Mouse (Mus musculus) lung, adult 18-20 months (tissue): ENCODE results near the gene Bcl11a.

ENCODE experiments used
- DNase-seq, 2 experiments: peaks; one replicate each; pipeline ENCODE4 v3.0.0; 2022; ENCODE audit warnings: mixed read lengths in 2 of 2

The Bcl11a gene

DNA sequence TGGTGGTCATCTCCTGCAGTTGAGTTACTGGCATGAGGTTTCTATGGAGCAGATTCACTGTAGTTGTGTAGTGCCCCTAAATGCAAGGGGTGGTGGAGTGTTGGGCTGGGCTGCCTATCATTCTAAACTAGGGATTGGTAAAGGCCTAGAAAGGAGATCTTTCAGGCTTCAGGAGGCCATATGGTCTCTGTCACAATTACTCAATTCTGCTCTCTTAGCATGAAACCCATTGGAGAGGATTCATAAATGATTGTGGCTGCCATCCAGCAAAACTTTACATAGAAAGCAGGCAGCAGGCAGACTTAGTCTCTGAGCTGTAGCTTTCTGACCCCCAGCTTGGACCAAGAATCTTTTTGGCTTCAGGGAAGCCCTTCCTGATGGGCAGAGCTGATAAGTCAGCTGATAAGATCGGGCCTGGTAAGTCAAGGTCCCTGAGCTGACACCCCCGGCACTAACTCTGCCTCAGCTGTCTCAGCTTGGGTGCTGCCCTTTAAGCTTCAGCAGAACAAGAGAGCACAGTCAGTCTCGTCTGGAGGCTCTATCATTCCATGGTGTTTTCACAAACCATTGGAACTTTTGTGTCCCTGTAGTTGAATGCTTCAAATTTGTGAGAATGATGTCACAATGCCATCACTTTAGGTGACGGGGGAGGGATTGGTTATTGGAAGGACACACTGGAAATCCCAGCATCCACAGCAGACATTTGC, 143.9 kb downstream of the Bcl11a start:
- peak in 1 of 2 experiments; percentile 15 for DNase-seq
